Mouse (Mus musculus) kidney, adult 18-20 months (tissue): ENCODE results near the gene Col25a1.

Experiments
- DNase-seq: peaks from one replicate; pipeline ENCODE4 v3.0.0; 2021

The Col25a1 gene

GRCm38 (mm10) chr3:130387156-130387555 lies 255.9 kb downstream of the Col25a1 start:
- DNase-seq, result no peak

- DNase-seq, result no peak
Observed at GRCm38 (mm10) chr3:130389261-130389975, 258.1 kb downstream of the Col25a1 start.

DNA sequence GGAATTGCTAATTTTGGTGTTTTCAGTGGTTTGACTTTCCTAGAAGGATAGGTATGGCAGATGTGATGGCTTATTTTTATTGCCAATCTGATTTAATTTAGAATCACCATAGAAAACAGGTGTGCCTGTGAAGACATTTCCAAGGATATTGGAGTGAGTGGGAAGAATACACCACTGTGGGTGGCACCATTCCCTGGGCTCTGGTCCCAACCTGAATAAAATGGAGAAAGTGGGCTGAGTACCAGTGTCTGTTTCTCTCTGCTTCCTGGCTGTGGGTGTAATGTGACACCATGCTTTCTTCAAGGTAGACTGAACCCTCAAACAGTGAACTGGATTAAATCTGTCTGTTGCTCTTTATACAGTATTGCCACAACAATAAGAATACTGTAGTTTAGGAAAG lies 265.3 kb downstream of the Col25a1 start:
- no peak for DNase-seq

- no peak for DNase-seq
Observed at GRCm38 (mm10) chr3:130400716-130401559, 269.6 kb downstream of the Col25a1 start.

DNA sequence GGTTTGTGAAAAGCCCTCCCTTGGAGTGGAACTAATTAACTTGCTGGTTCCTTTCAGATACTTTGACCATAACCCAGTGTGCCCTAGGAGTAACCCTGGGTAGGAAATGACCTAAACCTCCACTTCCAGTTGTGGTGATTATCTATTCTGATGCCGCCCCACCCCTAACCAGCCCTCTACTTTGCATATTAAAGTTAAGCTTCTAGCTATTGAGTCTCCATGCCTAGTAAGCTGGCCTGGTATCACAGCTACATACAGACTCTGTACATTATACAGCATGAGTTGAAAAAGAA lies 270.2 kb downstream of the Col25a1 start:
- DNase-seq, result no peak

GRCm38 (mm10) chr3:130404525-130405409 lies 273.5 kb downstream of the Col25a1 start:
- no peak for DNase-seq

GRCm38 (mm10) chr3:130407201-130407600 lies 275.9 kb downstream of the Col25a1 start:
- no peak for DNase-seq

DNA sequence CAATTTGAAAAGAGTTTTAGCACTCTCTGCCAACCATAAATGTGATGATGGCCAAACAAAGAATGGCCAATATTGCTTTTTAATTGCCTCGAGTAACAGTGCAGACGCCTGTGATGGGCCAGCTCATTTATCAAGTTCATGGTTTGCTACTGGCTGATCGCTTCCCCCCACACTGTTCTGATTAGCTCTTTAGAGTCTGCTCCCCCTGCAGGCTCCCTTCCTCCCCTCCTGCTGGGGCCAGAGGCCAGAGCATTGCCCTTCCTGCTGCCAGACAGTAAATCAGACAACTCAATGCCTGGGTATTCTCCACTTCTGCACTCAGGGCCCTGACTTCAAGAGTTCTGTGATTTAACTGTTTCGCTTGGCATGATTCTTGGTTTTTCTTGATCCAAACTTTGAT lies 281.9 kb downstream of the Col25a1 start:
- DNase-seq, result no peak

GRCm38 (mm10) chr3:130418951-130419350 lies 287.6 kb downstream of the Col25a1 start:
- DNase-seq, result no peak

- no peak for DNase-seq
Observed at GRCm38 (mm10) chr3:130428796-130429195, 297.5 kb downstream of the Col25a1 start.

GRCm38 (mm10) chr3:130430052-130430451 lies 298.8 kb downstream of the Col25a1 start:
- DNase-seq, result no peak

- no peak for DNase-seq
Observed at GRCm38 (mm10) chr3:130432818-130433217, 301.5 kb downstream of the Col25a1 start.

DNA sequence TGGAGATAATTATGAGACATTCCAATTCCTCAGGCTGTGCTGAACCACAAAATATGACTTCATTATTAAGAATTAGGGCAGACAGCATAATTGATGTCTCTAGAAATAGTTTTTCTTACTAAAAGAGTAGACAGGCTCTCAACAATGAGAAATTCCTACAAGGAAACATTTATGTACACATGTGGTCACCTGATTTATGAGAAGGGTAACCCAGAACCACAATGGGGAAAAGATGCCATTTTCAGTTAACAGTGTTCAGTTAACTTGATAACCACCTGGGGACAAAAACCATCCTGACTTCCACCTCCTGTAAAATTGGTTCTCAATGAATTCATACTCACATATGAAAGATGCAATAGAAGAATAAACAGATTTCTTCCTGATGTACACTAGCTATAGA lies 305.7 kb downstream of the Col25a1 start:
- no peak for DNase-seq

DNA sequence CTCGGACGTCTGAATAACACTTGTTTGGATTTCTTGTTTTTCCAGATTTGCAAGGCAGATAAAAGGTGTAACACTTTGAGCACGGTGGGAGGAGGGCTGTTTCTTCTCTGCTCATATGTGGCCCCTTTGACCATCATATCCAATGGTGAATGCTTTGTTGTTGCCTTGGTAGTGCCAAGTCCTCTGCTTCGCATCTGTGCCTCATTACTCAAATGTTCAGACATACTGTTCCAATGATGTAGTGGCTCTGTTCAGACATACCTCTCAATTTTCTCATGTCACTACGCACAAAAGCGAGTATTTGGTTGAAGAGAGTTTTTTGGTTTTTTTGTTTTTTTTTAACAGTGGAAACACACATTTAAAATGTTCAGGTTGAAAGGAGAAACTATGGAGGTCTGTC lies 308.5 kb downstream of the Col25a1 start:
- DNase-seq, result no peak

DNA sequence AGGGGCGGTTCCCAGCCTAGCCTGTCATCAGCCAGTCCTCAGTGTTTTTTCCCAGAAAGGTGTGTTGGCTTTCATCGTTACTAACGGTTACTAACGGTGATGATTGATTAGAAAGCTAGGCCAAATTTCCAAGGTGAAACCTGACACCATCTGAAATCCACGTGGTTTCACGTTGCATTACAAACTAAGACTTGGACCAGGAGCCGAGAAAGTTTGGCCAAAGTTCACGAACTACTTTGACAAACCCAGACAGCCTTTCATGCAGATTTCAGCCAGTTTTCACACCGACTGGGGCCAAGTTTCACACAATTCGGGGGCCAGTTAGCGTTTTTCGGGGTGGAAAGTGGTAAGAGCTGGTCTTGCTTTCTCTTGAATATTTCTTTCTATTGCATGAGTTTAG lies 309.4 kb downstream of the Col25a1 start:
- DNase-seq, result no peak

- no peak for DNase-seq
Observed at GRCm38 (mm10) chr3:130443842-130444627, 312.7 kb downstream of the Col25a1 start.

- no peak for DNase-seq
Observed at GRCm38 (mm10) chr3:130449864-130450263, 318.6 kb downstream of the Col25a1 start.

DNA sequence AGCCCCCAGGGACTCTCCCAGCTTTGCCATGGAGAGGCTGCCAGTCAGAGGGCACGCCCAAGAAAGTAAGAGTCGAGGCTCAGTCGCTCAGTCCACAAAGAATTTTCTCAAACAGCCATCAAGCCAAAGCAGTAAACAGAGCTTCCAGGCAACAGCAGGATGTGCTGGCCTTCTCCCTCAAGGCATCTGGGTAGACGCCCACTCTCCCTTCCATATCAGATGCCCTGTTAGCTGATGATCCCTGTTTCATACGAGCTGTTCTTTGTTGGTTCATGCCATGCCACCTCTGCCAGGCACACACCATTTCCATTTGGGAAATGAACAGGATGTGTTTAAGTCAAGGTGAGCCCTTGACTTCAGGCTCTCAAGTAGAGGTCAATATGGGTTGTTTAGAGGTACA lies 334.1 kb downstream of the Col25a1 start:
- DNase-seq, result no peak

DNA sequence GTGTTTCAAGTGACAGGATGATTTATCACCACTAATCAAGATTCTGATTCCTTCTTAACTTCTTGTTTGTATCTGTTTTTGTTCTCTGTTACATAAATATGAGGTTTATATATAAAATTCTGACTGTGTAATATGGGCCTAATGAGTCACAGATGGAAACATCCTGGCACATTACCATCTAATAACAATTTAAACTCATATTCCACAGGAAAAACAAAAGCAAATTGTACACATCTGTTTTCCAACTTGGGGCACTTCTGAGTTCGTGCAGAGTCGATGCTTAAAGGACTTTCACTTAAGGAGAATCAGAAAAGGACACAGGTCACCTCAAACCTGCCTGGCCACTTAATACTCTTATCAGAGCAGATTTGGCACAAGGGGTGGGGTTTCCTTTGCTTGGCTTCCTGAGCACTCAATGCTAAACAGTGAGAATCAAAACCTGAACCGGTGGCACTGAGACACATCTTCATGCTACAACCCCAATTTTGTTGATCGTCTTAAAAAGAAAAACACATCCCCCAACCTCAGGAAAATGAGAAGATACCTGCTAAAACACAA lies 342.0 kb downstream of the Col25a1 start:
- no peak for DNase-seq

- no peak for DNase-seq
Observed at GRCm38 (mm10) chr3:130473970-130474369, 342.7 kb downstream of the Col25a1 start.

- no peak for DNase-seq
Observed at GRCm38 (mm10) chr3:130482513-130482912, 351.2 kb downstream of the Col25a1 start.

DNA sequence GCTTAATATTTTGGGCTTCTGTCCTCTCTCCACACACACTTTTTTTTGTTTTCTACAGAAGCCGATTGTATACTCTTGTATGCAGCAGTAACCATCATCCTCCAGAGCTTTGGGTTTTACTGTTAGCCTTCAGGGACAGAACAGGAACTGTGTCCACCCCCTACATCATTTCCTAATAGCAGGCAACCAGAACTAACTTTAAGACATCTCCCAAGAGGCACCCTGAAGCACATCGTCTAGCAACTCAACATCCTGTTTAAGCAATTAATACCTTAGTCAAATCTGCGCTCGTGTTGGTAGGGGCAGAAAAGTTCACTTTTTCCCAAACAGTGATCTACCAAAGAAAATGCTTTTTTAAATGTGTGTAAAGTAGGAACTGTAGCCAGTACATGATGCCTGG lies 357.5 kb downstream of the Col25a1 start:
- no peak for DNase-seq
